Mouse (Mus musculus): ENCODE measurements around the gene Bag3.

GRCm38 (mm10) chr7:128541186-128541585, 17.8 kb downstream of the Bag3 start:
- TF ChIP-seq POLR2A (IDR thresholded peaks at IDR 0.05; ENCODE audit: borderline replicate concordance, extremely low read depth, low read depth, low read length), result peak; percentile 54; the same call in 1 of the 2 replicates
- no peak for TF ChIP-seq CTCF (IDR thresholded peaks at IDR 0.05; ENCODE audit: insufficient read depth, low read length)
